Mouse (Mus musculus) c-Kit-positive CD71-negative TER-119-negative erythroid progenitor cells, embryonic 14.5 days (primary cell): ENCODE data around the gene Pdia3.
"Not testable (repeated sequence)": the region's sequence is repeated elsewhere in the genome, so short reads cannot be mapped to it uniquely, and the experiment has no call there.

Source experiments
- DNase-seq: peaks from one replicate; pipeline ENCODE4 v3.0.0-alpha.2; 2013; ENCODE audit warnings: low read depth

Pdia3 gene

DNA sequence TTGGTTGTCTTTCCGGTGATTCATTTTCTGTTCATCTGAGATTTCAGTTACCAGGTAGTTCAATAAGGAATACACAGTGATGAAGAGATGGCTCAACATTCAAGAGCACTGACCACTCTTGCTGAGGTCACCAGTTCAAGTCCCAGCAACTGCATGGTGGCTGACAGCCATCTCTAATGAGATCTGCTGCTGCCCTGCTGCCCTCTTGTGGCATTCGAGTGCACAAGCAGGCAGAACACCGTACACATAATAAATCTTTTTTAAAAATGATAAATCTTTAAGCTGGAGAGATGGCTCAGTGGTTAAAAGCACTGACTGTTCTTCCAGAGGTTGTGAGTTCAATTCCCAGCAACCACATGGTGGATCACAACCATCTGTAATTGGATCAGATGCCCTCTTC, 66.9 kb downstream of the Pdia3 start:
- DNase-seq, result no peak

DNA sequence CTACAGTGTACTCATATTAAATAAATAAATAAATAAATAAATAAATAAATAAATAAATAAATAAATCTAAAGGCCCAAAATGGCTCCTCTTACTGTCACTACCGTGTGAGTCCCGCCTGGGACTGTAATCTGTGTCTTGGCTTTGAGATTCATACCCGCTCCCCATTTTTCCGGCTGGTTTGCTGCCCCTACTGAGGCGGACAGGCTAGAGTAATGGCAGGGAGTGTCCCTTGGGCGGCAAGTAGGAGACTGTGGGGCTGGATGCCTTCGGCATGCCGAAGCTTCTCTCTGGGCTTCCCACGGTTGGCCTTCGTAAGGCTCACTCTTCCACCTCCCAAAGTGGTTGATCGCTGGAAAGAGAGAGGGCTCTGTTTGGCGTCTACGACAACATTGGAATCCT, 67.3 kb downstream of the Pdia3 start:
- not testable (repeated sequence) for DNase-seq

DNA sequence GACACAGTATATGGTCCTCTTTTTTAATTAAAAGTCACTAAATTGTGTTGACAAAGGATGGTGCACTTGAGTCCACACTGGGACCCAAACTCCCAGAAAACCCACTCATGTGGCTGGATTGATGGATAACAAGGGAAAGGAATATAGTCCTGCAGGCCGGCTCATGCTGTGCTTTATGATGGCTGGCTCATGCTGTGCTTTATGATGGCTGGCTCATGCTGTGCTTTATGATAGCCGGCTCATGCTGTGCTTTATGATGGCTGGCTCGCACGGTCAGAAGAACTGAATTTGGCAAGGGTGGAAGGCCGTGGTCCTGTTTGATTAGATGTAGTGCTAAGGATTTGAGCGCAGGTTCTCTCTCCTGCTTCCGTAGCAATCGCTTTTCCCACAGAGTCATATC, 70.0 kb downstream of the Pdia3 start:
- no peak for DNase-seq

- not testable (repeated sequence) for DNase-seq
Measured at GRCm38 (mm10) chr2:121484403-121484802, 70.8 kb downstream of the Pdia3 start.
